Mouse (Mus musculus) lung, embryonic 16.5 days (tissue): ENCODE measurements around the gene Dock9. TPM values are rescaled to one million over a fixed set of nuclear protein-coding genes. Genes with fewer than 3 reads are reported as not detected.

Experiments
- ATAC-seq: fragments of 200-750 bp; cut with Nextera tagmentation; 2 replicates; pipeline ENCODE4 v1.8.0; 2017; ENCODE audit warnings: low read depth, mild to moderate bottlenecking, moderate library complexity
- H3K27ac ChIP-seq: fragments of 300-500 bp; sonication (generic); 2 replicates; pipeline ENCODE4 v1.5.1; 2014; ENCODE audit warnings: mild to moderate bottlenecking, control low read depth, low read length
- H3K27me3 ChIP-seq: fragments of 300-500 bp; sonication (generic); 2 replicates; pipeline ENCODE4 v1.6.1; 2014; ENCODE audit warnings: low read depth, low read length, mixed read lengths; ENCODE audit not compliant: control insufficient read depth, insufficient read depth
- H3K36me3 ChIP-seq: fragments of 300-500 bp; sonication (generic); 2 replicates; pipeline ENCODE4 v1.6.1; 2014; ENCODE audit warnings: low read length; ENCODE audit not compliant: control insufficient read depth, insufficient read depth
- H3K4me1 ChIP-seq: fragments of 300-500 bp; sonication (generic); replicated peaks from 2 replicates; pipeline ENCODE4 v1.6.1; 2014; ENCODE audit warnings: low read length, mixed read lengths; ENCODE audit not compliant: control insufficient read depth, insufficient read depth
- H3K4me2 ChIP-seq: fragments of 300-500 bp; sonication (generic); 2 replicates; pipeline ENCODE4 v1.6.1; 2014; ENCODE audit warnings: low read depth, low read length, control low read depth
- H3K4me3 ChIP-seq: fragments of 300-500 bp; sonication (generic); 2 replicates; pipeline ENCODE4 v1.5.1; 2014; ENCODE audit warnings: mild to moderate bottlenecking, low read length, control low read depth
- H3K9ac ChIP-seq: fragments of 300-500 bp; sonication (generic); 2 replicates; pipeline ENCODE4 v1.6.1; 2014; ENCODE audit warnings: low read length, control low read depth
- H3K9me3 ChIP-seq: fragments of 300-500 bp; sonication (generic); 2 replicates; pipeline ENCODE4 v1.6.1; 2016; ENCODE audit warnings: low read length; ENCODE audit not compliant: control insufficient read depth
- WGBS: fragments of 180-500 bp; shearing (Covaris S2); extraction: QIAGEN DNeasy Blood & Tissue Kit; methylation state at CpG from one replicate; pipeline ENCODE4 v1.1.7; 2014; 5-methylcytosine and 5-hydroxymethylcytosine counted together
- polyA plus RNA-seq: library from polyadenylated mRNA; unstranded; fragments of >200 nt; fragmentation: Nextera tagmentation; extraction: Ambion mirVana; gene quantifications from 2 replicates; pipeline ENCODE4 v1.2.1, GENCODE M21; 2015

Dock9 gene
- polyA plus RNA-seq, 1 experiment from 2014 or later: 14.3 TPM

GRCm38 (mm10) chr14:121620157-121620556 lies 177.5 kb downstream of the Dock9 start:
- WGBS: 97% methylated on average over 7 of the region's 7 CpGs
- no peak for ATAC-seq
- Histone ChIP-seq H3K4me2 (no peak overlapping the region), H3K4me3 (no peak overlapping the region), H3K9me3 (no peaks in the 10 kb centered on the region), H3K27ac (no peak overlapping the region), H3K4me1 (no peaks in the 10 kb centered on the region; the same call in 1 of the 2 replicates), H3K36me3 (peaks cover 18% of the 10 kb centered on the region), H3K27me3 (no peaks in the 10 kb centered on the region), H3K9ac (no peak overlapping the region)

GRCm38 (mm10) chr14:121617645-121618390 lies 179.8 kb downstream of the Dock9 start:
- H3K36me3 ChIP-seq: peaks cover 18% of the 10 kb centered on the region
- H3K9ac ChIP-seq: no peak overlapping the region
- H3K4me3 ChIP-seq: no peak overlapping the region
- no peaks in the 10 kb centered on the region; the same call in 1 of the 2 replicates for H3K4me1 ChIP-seq
- no peaks in the 10 kb centered on the region for H3K9me3 ChIP-seq
- H3K27me3 ChIP-seq: no peaks in the 10 kb centered on the region
- no peak overlapping the region for H3K4me2 ChIP-seq
- no peak for ATAC-seq
- WGBS: 64% methylated on average over 4 of the region's 4 CpGs
- H3K27ac ChIP-seq: no peak overlapping the region

DNA sequence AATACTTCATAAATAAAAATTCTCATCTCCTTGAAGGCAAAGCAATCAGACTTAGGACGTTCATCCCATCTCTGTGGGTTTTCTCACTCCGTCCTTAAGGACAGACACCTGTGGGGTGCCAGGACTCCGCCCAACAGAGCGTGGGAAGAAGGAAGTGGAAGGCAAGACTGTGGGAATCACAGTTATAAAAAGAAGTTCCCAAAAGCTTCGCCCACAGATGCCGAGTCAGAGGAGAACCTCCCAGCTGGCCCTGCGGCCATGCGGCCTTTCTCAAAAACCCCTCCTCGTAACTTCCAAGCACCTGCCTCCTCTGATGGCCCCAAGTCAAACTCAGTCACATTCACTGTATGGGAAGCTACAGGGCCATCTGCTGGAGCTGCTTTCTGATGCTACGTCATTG lies 182.2 kb downstream of the Dock9 start:
- no peak for ATAC-seq
- Histone ChIP-seq H3K4me1 (no peaks in the 10 kb centered on the region; the same call in 1 of the 2 replicates), H3K4me2 (no peak overlapping the region), H3K4me3 (no peak overlapping the region), H3K9me3 (no peaks in the 10 kb centered on the region), H3K27me3 (no peaks in the 10 kb centered on the region), H3K27ac (no peak overlapping the region), H3K9ac (no peak overlapping the region), H3K36me3 (no peaks in the 10 kb centered on the region)
- 78% methylated on average over 10 of the region's 10 CpGs for WGBS

- Histone ChIP-seq H3K9ac (no peak overlapping the region), H3K4me3 (no peak overlapping the region), H3K4me2 (no peak overlapping the region), H3K27ac (no peak overlapping the region), H3K9me3 (no peaks in the 10 kb centered on the region), H3K36me3 (no peaks in the 10 kb centered on the region; the same call in 1 of the 2 replicates), H3K4me1 (no peaks in the 10 kb centered on the region; the same call in 1 of the 2 replicates), H3K27me3 (no peaks in the 10 kb centered on the region)
- WGBS: 74% methylated on average over 6 of the region's 6 CpGs
- ATAC-seq: no peak
Observed at GRCm38 (mm10) chr14:121614461-121615170, 183.0 kb downstream of the Dock9 start.

DNA sequence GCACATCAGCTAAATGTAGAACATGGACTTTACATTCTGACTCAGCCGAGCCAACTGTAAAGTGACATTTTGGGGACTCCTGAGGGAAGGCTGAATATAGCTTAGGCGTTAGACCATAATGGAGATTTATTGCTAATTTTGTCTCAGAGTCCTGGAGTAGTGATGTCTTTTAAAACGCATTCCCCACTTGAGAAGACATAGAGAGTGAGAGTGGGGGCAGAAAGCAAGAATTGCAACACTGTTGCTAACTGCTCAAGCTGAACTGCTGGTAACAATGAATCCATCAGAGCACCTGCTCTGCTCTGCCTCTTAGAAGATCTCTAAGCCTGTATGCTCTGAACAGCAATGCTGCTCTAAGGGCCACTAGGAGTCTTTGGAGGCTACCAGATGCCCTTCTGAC lies 184.1 kb downstream of the Dock9 start:
- no peak overlapping the region for H3K27ac ChIP-seq
- no peaks in the 10 kb centered on the region for H3K9me3 ChIP-seq
- no peak overlapping the region for H3K4me3 ChIP-seq
- H3K4me2 ChIP-seq: no peak overlapping the region
- ATAC-seq: no peak
- no peaks in the 10 kb centered on the region for H3K27me3 ChIP-seq
- WGBS: 76% methylated on average over 3 of the region's 3 CpGs
- H3K4me1 ChIP-seq: no peaks in the 10 kb centered on the region; the same call in 1 of the 2 replicates
- no peak overlapping the region for H3K9ac ChIP-seq
- H3K36me3 ChIP-seq: no peaks in the 10 kb centered on the region; the same call in 1 of the 2 replicates

DNA sequence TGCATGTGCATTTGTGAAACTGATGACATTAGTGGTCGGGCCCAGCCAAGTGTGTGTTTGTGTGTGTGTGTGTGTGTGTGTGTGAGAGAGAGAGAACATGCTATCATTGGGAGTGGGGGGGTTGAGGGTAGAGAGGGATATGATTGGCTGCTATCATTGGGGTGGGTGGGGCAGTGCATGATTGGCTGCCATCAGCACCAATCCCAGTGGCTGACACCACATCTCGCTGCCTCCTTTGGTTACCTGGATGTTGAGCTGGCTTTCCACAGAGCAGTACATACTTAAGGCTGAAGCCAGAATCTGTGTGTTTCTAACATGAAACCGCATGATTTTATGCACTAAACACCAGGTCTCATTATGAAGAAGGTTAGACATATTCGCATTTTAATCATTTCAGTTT lies 184.7 kb downstream of the Dock9 start:
- WGBS: 89% methylated on average over 4 of the region's 4 CpGs
- Histone ChIP-seq H3K4me2 (no peak overlapping the region), H3K4me3 (no peak overlapping the region), H3K27me3 (no peaks in the 10 kb centered on the region), H3K9me3 (no peaks in the 10 kb centered on the region), H3K4me1 (no peaks in the 10 kb centered on the region; the same call in 1 of the 2 replicates), H3K9ac (no peak overlapping the region), H3K36me3 (no peaks in the 10 kb centered on the region; the same call in 1 of the 2 replicates), H3K27ac (no peak overlapping the region)
- no peak for ATAC-seq

DNA sequence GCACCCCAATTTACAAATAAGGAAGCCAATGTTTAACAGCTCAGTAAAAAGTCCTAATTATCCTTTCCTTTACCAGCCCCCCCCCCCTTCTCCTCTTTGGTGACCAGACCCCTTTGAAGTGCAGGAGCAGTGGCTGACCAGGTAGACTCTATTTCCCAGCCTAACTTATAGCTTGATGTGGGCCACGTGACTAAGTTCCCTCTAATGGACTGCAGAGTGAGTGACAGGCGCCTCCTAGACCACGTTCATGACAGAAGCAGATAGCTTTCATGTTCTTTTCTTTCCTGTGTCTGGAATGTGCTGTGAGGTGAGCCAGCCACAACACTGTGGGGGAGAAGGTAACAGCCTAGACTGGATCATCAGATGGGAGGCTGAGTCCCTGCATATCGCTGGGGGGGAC lies 186.1 kb downstream of the Dock9 start:
- no peak for ATAC-seq
- H3K9ac ChIP-seq: no peak overlapping the region
- WGBS: 66% methylated on average over 4 of the region's 4 CpGs
- no peak overlapping the region for H3K27ac ChIP-seq
- H3K4me2 ChIP-seq: no peak overlapping the region
- peaks cover 2% of the 10 kb centered on the region; the same call in 1 of the 2 replicates for H3K4me1 ChIP-seq
- H3K4me3 ChIP-seq: no peak overlapping the region
- H3K36me3 ChIP-seq: no peaks in the 10 kb centered on the region; the same call in 1 of the 2 replicates
- no peaks in the 10 kb centered on the region for H3K27me3 ChIP-seq
- no peaks in the 10 kb centered on the region for H3K9me3 ChIP-seq

- peaks cover 2% of the 10 kb centered on the region; the same call in 1 of the 2 replicates for H3K4me1 ChIP-seq
- no peaks in the 10 kb centered on the region for H3K27me3 ChIP-seq
- H3K9ac ChIP-seq: no peak overlapping the region
- no peaks in the 10 kb centered on the region for H3K9me3 ChIP-seq
- H3K4me3 ChIP-seq: no peak overlapping the region
- WGBS: 80% methylated on average over 4 of the region's 4 CpGs
- peaks cover 2% of the 10 kb centered on the region; the same call in 1 of the 2 replicates for H3K36me3 ChIP-seq
- H3K4me2 ChIP-seq: no peak overlapping the region
- no peak for ATAC-seq
- no peak overlapping the region for H3K27ac ChIP-seq
Observed at GRCm38 (mm10) chr14:121611098-121611497, 186.5 kb downstream of the Dock9 start.

GRCm38 (mm10) chr14:121608522-121608921 lies 189.1 kb downstream of the Dock9 start:
- Histone ChIP-seq H3K27ac (no peak overlapping the region), H3K4me2 (no peak overlapping the region), H3K36me3 (peaks cover 2% of the 10 kb centered on the region; the same call in 1 of the 2 replicates), H3K4me3 (no peak overlapping the region), H3K9me3 (no peaks in the 10 kb centered on the region), H3K27me3 (no peaks in the 10 kb centered on the region), H3K9ac (no peak overlapping the region), H3K4me1 (peaks cover 8% of the 10 kb centered on the region)
- 17% methylated on average over 5 of the region's 5 CpGs for WGBS
- ATAC-seq: peak; percentile 80; the same call in 1 of the 2 replicates
